Mouse (Mus musculus) liver, adult 2 months (tissue): ENCODE measurements around the gene Lrrc8c. TPM values are rescaled to one million over a fixed set of nuclear protein-coding genes. Genes with fewer than 3 reads are reported as not detected.

ENCODE experiments used
- DNase-seq: peaks from one replicate; pipeline ENCODE4 v3.0.0-alpha.2; 2011; ENCODE audit warnings: low read depth, low spot score; ENCODE audit errors: extremely low read depth
- H3K27ac ChIP-seq: fragments of 200-500 bp; replicated peaks from 2 replicates; pipeline ENCODE4 v1.5.1; 2012; ENCODE audit warnings: low read depth, mild to moderate bottlenecking, control low read depth, inconsistent platforms, low read length; ENCODE audit not compliant: insufficient read depth
- H3K27me3 ChIP-seq: fragments of 200-500 bp; 2 replicates; pipeline ENCODE4 v1.6.1; 2012; ENCODE audit warnings: mild to moderate bottlenecking, moderate library complexity, low read length, inconsistent platforms; ENCODE audit not compliant: control insufficient read depth, insufficient read depth
- H3K36me3 ChIP-seq: fragments of 200-500 bp; 2 replicates; pipeline ENCODE4 v1.6.1; 2012; ENCODE audit warnings: low read length, inconsistent platforms; ENCODE audit not compliant: control insufficient read depth, insufficient read depth
- H3K4me1 ChIP-seq: fragments of 200-500 bp; 2 replicates; pipeline ENCODE4 v1.6.1; 2011; ENCODE audit warnings: low read length; ENCODE audit not compliant: control insufficient read depth, insufficient read depth
- H3K4me3 ChIP-seq: fragments of 200-500 bp; 2 replicates; pipeline ENCODE4 v1.5.1; 2011; ENCODE audit warnings: low read depth, mild to moderate bottlenecking, control low read depth, low read length, moderate library complexity; ENCODE audit not compliant: insufficient read depth
- H3K79me2 ChIP-seq: fragments of 200-500 bp; 2 replicates; pipeline ENCODE4 v1.6.1; 2012; ENCODE audit warnings: inconsistent platforms, mild to moderate bottlenecking, low read length, moderate library complexity; ENCODE audit not compliant: control insufficient read depth, insufficient read depth
- H3K9ac ChIP-seq: fragments of 200-500 bp; 2 replicates; pipeline ENCODE4 v1.6.1; 2012; ENCODE audit warnings: low read depth, mild to moderate bottlenecking, control low read depth, inconsistent platforms, low read length
- CTCF ChIP-seq: fragments of 200-500 bp; IDR thresholded peaks from 2 replicates; pipeline ENCODE4 v1.5.1; 2011; ENCODE audit warnings: low read depth, low read length, control low read depth
- POLR2A ChIP-seq: fragments of 200-500 bp; IDR thresholded peaks from 2 replicates; pipeline ENCODE4 v1.6.1; 2011; ENCODE audit warnings: low read length, control low read depth; ENCODE audit not compliant: insufficient read depth; ENCODE audit errors: extremely low read depth
- WGBS: fragments of 180-500 bp; shearing (Covaris S2); methylation state at CpG from one replicate; pipeline ENCODE4 v1.1.7; 2018; 5-methylcytosine and 5-hydroxymethylcytosine counted together
- polyA plus RNA-seq: library from polyadenylated mRNA; depleted of rRNA; stranded (reverse); fragments of >200 nt; gene quantifications from 2 replicates; pipeline ENCODE4 v1.2.3, GENCODE M21; 2012
- total RNA-seq: library from RNA; depleted of rRNA; stranded (reverse); fragments of >200 nt; gene quantifications from 2 replicates; pipeline ENCODE4 v1.2.3, GENCODE M21; 2014

The Lrrc8c gene
- total and polyA plus RNA-seq, 2 experiments = 1.5 to 3.3 TPM

GRCm38 (mm10) chr5:105620505-105621116 lies 101.4 kb downstream of the Lrrc8c start:
- no peaks in the 10 kb centered on the region for H3K36me3 ChIP-seq
- no peak for TF ChIP-seq CTCF
- no peak for TF ChIP-seq POLR2A
- H3K79me2 ChIP-seq = no peaks in the 10 kb centered on the region
- 58% methylated on average over 6 of the region's 6 CpGs for WGBS
- H3K27me3 ChIP-seq = no peaks in the 10 kb centered on the region
- no peak overlapping the region for H3K9ac ChIP-seq
- H3K4me3 ChIP-seq = no peak overlapping the region
- H3K27ac ChIP-seq = 0 out of 2 replicates have a peak overlapping the region, but pooled peaks have one; percentile 18
- no peak for DNase-seq
- no peaks in the 10 kb centered on the region; the same call in 1 of the 2 replicates for H3K4me1 ChIP-seq

GRCm38 (mm10) chr5:105623074-105623713 lies 104.0 kb downstream of the Lrrc8c start:
- no peaks in the 10 kb centered on the region for H3K36me3 ChIP-seq
- 53% methylated on average over 4 of the region's 4 CpGs for WGBS
- no peak for DNase-seq
- H3K27me3 ChIP-seq = no peaks in the 10 kb centered on the region
- H3K4me3 ChIP-seq = no peak overlapping the region
- no peaks in the 10 kb centered on the region for H3K79me2 ChIP-seq
- no peaks in the 10 kb centered on the region; the same call in 1 of the 2 replicates for H3K4me1 ChIP-seq
- TF ChIP-seq POLR2A (no peak), CTCF (no peak)
- peak overlapping the region; percentile 43; the same call in 1 of the 2 replicates for H3K27ac ChIP-seq
- H3K9ac ChIP-seq = no peak overlapping the region

DNA sequence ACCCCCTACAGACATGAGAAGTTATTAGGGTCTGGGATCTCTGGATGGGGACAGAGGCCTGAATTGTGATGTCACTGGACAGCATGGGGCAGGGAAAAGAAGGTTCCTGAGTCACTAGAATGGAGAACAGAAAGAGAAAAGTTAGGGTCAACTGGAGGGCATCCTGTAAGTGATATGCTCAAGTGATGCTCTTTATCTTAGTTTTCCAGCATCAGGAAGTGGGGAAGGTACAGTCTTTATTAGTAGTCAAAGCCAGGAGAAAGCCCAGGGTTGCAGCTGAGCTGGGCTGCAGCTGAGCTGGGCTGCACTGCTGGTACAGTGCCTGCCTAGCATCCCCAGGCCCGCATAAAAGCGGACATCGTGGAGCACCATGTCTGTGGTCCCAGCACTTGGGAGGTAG lies 105.1 kb downstream of the Lrrc8c start:
- DNase-seq = no peak
- Histone ChIP-seq H3K79me2 (no peaks in the 10 kb centered on the region), H3K9ac (no peak overlapping the region), H3K27me3 (no peaks in the 10 kb centered on the region), H3K27ac (peak overlapping the region; percentile 12; the same call in 1 of the 2 replicates), H3K4me1 (no peaks in the 10 kb centered on the region; the same call in 1 of the 2 replicates), H3K36me3 (no peaks in the 10 kb centered on the region), H3K4me3 (no peak overlapping the region)
- no peak for TF ChIP-seq CTCF
- no peak for TF ChIP-seq POLR2A
- WGBS = 76% methylated on average over 3 of the region's 3 CpGs

DNA sequence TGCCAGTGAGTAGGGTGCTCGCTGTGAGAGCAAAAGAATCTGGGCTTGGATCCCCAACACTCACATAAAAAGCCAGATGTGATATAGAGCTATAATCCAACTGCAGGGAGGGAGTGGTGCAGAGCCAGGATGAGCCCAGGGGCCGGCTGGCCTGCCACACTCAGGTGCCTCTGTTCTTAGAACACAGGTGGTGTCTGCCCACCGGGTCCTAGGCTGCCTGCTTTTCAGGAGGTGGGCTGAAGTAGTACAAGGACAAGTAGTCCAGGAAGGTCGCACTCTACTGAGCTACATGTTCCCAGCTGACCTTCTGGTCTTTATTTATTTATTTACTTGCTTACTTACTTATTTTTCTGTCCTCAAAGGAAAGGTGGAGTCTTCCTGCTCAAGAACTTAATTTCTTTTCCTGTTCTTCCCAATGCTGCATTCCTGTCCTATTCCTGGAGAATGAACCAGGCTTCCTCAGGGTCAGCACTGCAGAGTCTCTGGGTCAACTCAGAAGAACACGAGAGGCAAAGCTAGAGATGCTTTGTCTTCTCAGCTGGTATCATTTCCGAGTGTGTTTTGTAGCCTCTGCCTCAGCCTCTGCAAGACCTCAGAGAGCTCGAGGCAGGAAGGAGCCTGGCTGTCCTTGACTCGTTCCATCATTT lies 106.4 kb downstream of the Lrrc8c start:
- Histone ChIP-seq H3K9ac (no peak overlapping the region), H3K79me2 (no peaks in the 10 kb centered on the region), H3K4me3 (no peak overlapping the region), H3K27me3 (no peaks in the 10 kb centered on the region), H3K27ac (peak overlapping the region; percentile 51), H3K36me3 (no peaks in the 10 kb centered on the region), H3K4me1 (no peaks in the 10 kb centered on the region; the same call in 1 of the 2 replicates)
- no peak for DNase-seq
- 73% methylated on average over 8 of the region's 8 CpGs for WGBS
- no peak for TF ChIP-seq POLR2A
- TF ChIP-seq CTCF = no peak

- H3K36me3 ChIP-seq = no peaks in the 10 kb centered on the region
- H3K4me3 ChIP-seq = no peak overlapping the region
- no peaks in the 10 kb centered on the region; the same call in 1 of the 2 replicates for H3K4me1 ChIP-seq
- no peak overlapping the region for H3K9ac ChIP-seq
- no peak for DNase-seq
- no peaks in the 10 kb centered on the region for H3K27me3 ChIP-seq
- 58% methylated on average over 3 of the region's 3 CpGs for WGBS
- H3K79me2 ChIP-seq = no peaks in the 10 kb centered on the region
- peak overlapping the region; percentile 51 for H3K27ac ChIP-seq
- no peak for TF ChIP-seq POLR2A
- no peak for TF ChIP-seq CTCF
Observed at GRCm38 (mm10) chr5:105626355-105626754, 107.2 kb downstream of the Lrrc8c start.

- no peak overlapping the region for H3K27ac ChIP-seq
- H3K27me3 ChIP-seq = no peaks in the 10 kb centered on the region
- 86% methylated on average over 5 of the region's 5 CpGs for WGBS
- no peaks in the 10 kb centered on the region for H3K36me3 ChIP-seq
- no peaks in the 10 kb centered on the region for H3K79me2 ChIP-seq
- no peak overlapping the region for H3K4me3 ChIP-seq
- no peak for DNase-seq
- no peaks in the 10 kb centered on the region; the same call in 1 of the 2 replicates for H3K4me1 ChIP-seq
- TF ChIP-seq CTCF = no peak
- no peak for TF ChIP-seq POLR2A
- H3K9ac ChIP-seq = no peak overlapping the region
Observed at GRCm38 (mm10) chr5:105627093-105627492, 107.9 kb downstream of the Lrrc8c start.
